In the genomic region with DNA sequence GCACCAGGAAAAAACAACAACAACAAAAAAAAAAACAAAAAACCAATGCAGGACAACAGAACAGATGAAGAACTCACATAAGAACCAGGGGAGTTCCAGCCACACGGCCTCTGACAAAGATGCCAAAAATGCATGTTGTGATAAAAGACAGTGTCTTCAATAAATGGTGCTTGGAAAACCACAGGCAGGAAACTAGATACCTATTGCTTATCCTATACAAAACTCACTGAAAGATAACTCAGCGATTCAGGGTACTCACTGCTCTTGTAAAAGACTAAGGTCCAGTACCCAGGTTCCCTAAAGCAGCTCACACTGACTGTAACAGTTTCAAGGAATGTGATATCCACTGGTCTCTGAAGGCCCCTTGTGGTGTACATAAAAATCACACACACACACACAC, we compare ENCODE assay signal across 26 mouse cellular contexts.
"Had no signal": no experiment of that assay in that cellular context is flagged by ENCODE, and none has a peak within 500 bp of the region (broad histone marks: within the 10 kb centered on the region; RNA-seq: fewer than 3 reads in every experiment).

No protein-coding gene starts in this region.

- DNase-seq: kidney, adult 11 months; kidney, adult 18-20 months; kidney, adult 2 months; kidney, adult 8-10 months; kidney, adult 9 months; kidney, postnatal 10 days; kidney, postnatal 14 days; kidney, postnatal 25 days; kidney, postnatal 36 days; kidney, postnatal 4 days; layer of hippocampus, adult 9-11 months; layer of hippocampus, postnatal 36 days had no signal

- H3K27me3 ChIP-seq: heart, embryonic 12.5 days; heart, embryonic 13.5 days; heart, embryonic 15.5 days; hindbrain, embryonic 12.5 days; hindbrain, embryonic 13.5 days; hindbrain, embryonic 15.5 days; intestine, embryonic 15.5 days; kidney, embryonic 15.5 days had no signal

- H3K4me3 ChIP-seq: heart, embryonic 12.5 days; heart, embryonic 13.5 days; heart, embryonic 15.5 days; hindbrain, embryonic 10.5 days; hindbrain, embryonic 12.5 days; hindbrain, embryonic 13.5 days; hindbrain, embryonic 15.5 days; intestine, embryonic 15.5 days; kidney, embryonic 15.5 days; layer of hippocampus, adult 2 months; left cerebral cortex, adult 2 months had no signal

- H3K36me3 ChIP-seq: heart, embryonic 12.5 days; heart, embryonic 13.5 days; heart, embryonic 15.5 days; hindbrain, embryonic 10.5 days; hindbrain, embryonic 12.5 days; hindbrain, embryonic 13.5 days; hindbrain, embryonic 15.5 days; intestine, embryonic 15.5 days; kidney, embryonic 15.5 days had no signal

- H3K9ac ChIP-seq: heart, embryonic 12.5 days; heart, embryonic 13.5 days; heart, embryonic 15.5 days; hindbrain, embryonic 12.5 days; hindbrain, embryonic 13.5 days; hindbrain, embryonic 14.5 days; hindbrain, embryonic 15.5 days; intestine, embryonic 15.5 days; kidney, embryonic 15.5 days had no signal

- H3K27ac ChIP-seq: heart, embryonic 13.5 days; heart, embryonic 15.5 days; hindbrain, embryonic 10.5 days; hindbrain, embryonic 12.5 days; hindbrain, embryonic 13.5 days; hindbrain, embryonic 14.5 days; hindbrain, embryonic 15.5 days; hindbrain, postnatal 0 days; intestine, embryonic 15.5 days; kidney, embryonic 15.5 days; kidney, postnatal 0 days; layer of hippocampus, adult 2 months; left cerebral cortex, adult 2 months had no signal

- H3K4me1 ChIP-seq: heart, embryonic 12.5 days; heart, embryonic 13.5 days; heart, embryonic 15.5 days; hindbrain, embryonic 10.5 days; hindbrain, embryonic 12.5 days; hindbrain, embryonic 13.5 days; hindbrain, embryonic 15.5 days; intestine, embryonic 15.5 days had no signal

- H3K9me3 ChIP-seq: heart, embryonic 12.5 days; heart, embryonic 13.5 days; heart, embryonic 15.5 days; hindbrain, embryonic 10.5 days; hindbrain, embryonic 12.5 days; hindbrain, embryonic 13.5 days; hindbrain, embryonic 15.5 days; intestine, embryonic 15.5 days; kidney, embryonic 15.5 days had no signal
